Mouse (Mus musculus): ENCODE results near the gene Tbl1x.

Tbl1x gene

GRCm38 (mm10) chrX:77608947-77609703, 98.3 kb downstream of the Tbl1x start:
- no peak for DNase-seq (ENCODE audit: low spot score in 2 of 2)

GRCm38 (mm10) chrX:77611938-77612337, 101.1 kb downstream of the Tbl1x start:
- DNase-seq (ENCODE audit: low spot score in 2 of 2) = no peak

- no peak for DNase-seq (ENCODE audit: low spot score in 2 of 2)
These were observed 102.2 kb downstream of the Tbl1x start for GRCm38 (mm10) chrX:77613041-77613440.

- DNase-seq (ENCODE audit: low spot score in 2 of 2) = no peak
These were observed 105.0 kb downstream of the Tbl1x start for GRCm38 (mm10) chrX:77615735-77616293.

- no peak for DNase-seq (ENCODE audit: low spot score in 2 of 2)
These were observed 106.7 kb downstream of the Tbl1x start for GRCm38 (mm10) chrX:77617368-77618144.

GRCm38 (mm10) chrX:77630439-77630838, 119.6 kb downstream of the Tbl1x start:
- no peak for DNase-seq (ENCODE audit: low spot score in 2 of 2)

- no peak for DNase-seq (ENCODE audit: low spot score in 2 of 2)
These were observed 125.7 kb downstream of the Tbl1x start for GRCm38 (mm10) chrX:77636499-77636898.

GRCm38 (mm10) chrX:77638076-77638475, 127.3 kb downstream of the Tbl1x start:
- DNase-seq (ENCODE audit: low spot score in 2 of 2) = peak in 1 of 2 experiments; percentile 16

GRCm38 (mm10) chrX:77640301-77640700, 129.5 kb downstream of the Tbl1x start:
- DNase-seq (ENCODE audit: low spot score in 2 of 2) = no peak

- no peak for DNase-seq (ENCODE audit: low spot score in 2 of 2)
These were observed 135.4 kb downstream of the Tbl1x start for GRCm38 (mm10) chrX:77646164-77646563.

- DNase-seq (ENCODE audit: low spot score in 2 of 2) = no peak
These were observed 139.4 kb downstream of the Tbl1x start for GRCm38 (mm10) chrX:77650246-77650645.

GRCm38 (mm10) chrX:77662030-77662429, 151.2 kb downstream of the Tbl1x start:
- DNase-seq (ENCODE audit: low spot score in 2 of 2) = no peak

GRCm38 (mm10) chrX:77663276-77663675, 152.5 kb downstream of the Tbl1x start:
- no peak for DNase-seq (ENCODE audit: low spot score in 2 of 2)

GRCm38 (mm10) chrX:77665030-77665429, 154.2 kb downstream of the Tbl1x start:
- DNase-seq (ENCODE audit: low spot score in 2 of 2) = no peak

GRCm38 (mm10) chrX:77666911-77667310, 156.1 kb downstream of the Tbl1x start:
- no peak for DNase-seq (ENCODE audit: low spot score in 2 of 2)

- DNase-seq (ENCODE audit: low spot score in 2 of 2) = no peak
These were observed 156.6 kb downstream of the Tbl1x start for GRCm38 (mm10) chrX:77667441-77667840.

- no peak for DNase-seq (ENCODE audit: low spot score in 2 of 2)
These were observed 159.2 kb downstream of the Tbl1x start for GRCm38 (mm10) chrX:77669779-77670550.

Measured in spleen, postnatal 10 days (tissue).